Mouse (Mus musculus) embryonic fibroblast, embryonic 13.5 days (primary cell): ENCODE data around the gene Tap2. TPM values are rescaled to one million over a fixed set of nuclear protein-coding genes. Genes with fewer than 3 reads are reported as not detected.

Experiments
- H3K27ac ChIP-seq: 2 replicates; pipeline ENCODE4 v1.5.1; 2012; ENCODE audit warnings: low read length, control low read depth, inconsistent platforms; ENCODE audit not compliant: insufficient read depth
- H3K4me1 ChIP-seq: 2 replicates; pipeline ENCODE4 v1.6.1; 2011; ENCODE audit warnings: low read length; ENCODE audit not compliant: control insufficient read depth, insufficient read depth
- H3K4me3 ChIP-seq: 2 replicates; pipeline ENCODE4 v1.5.1; 2011; ENCODE audit warnings: mild to moderate bottlenecking, control low read depth, low read length; ENCODE audit not compliant: insufficient read depth
- CTCF ChIP-seq: IDR thresholded peaks from 2 replicates; pipeline ENCODE4 v1.5.1; 2011; ENCODE audit warnings: mild to moderate bottlenecking, control low read depth, low read length, moderate library complexity, borderline replicate concordance; ENCODE audit not compliant: insufficient read depth
- POLR2A ChIP-seq: IDR thresholded peaks from 2 replicates; pipeline ENCODE4 v1.6.1; 2011; ENCODE audit warnings: low read depth, mild to moderate bottlenecking, control low read depth, low read length, moderate library complexity
- polyA plus RNA-seq: library from polyadenylated mRNA; stranded (reverse); fragments of >200 nt; gene quantifications from 2 replicates; pipeline ENCODE4 v1.2.4, GENCODE M21; 2011; ENCODE audit warnings: low read depth; ENCODE audit not compliant: missing spikeins, insufficient read length

Tap2 gene
- polyA plus RNA-seq, 1 experiment: 25.6 TPM

DNA sequence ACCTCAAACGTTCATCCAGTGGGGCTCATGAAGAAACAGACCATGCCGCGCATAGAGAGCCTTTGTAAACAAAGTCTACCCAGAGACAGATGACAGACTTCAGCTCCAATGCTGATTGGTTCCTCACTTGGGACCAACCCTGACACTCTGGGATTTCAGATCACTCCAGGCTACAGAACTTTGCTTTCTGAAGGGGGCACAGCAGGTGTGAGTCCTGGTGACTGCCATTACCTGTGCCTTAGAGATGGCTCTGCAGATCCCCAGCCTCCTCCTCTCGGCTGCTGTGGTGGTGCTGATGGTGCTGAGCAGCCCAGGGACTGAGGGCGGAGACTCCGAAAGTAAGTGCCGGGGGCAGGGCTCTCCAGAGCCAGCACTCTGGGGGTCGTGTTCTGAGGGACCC is 59.7 kb downstream of the Tap2 start:
- no peak overlapping the region for H3K27ac ChIP-seq
- no peak for TF ChIP-seq POLR2A
- TF ChIP-seq CTCF: no peak
- H3K4me3 ChIP-seq: peak overlapping the region; percentile 36
- H3K4me1 ChIP-seq: no peaks in the 10 kb centered on the region

DNA sequence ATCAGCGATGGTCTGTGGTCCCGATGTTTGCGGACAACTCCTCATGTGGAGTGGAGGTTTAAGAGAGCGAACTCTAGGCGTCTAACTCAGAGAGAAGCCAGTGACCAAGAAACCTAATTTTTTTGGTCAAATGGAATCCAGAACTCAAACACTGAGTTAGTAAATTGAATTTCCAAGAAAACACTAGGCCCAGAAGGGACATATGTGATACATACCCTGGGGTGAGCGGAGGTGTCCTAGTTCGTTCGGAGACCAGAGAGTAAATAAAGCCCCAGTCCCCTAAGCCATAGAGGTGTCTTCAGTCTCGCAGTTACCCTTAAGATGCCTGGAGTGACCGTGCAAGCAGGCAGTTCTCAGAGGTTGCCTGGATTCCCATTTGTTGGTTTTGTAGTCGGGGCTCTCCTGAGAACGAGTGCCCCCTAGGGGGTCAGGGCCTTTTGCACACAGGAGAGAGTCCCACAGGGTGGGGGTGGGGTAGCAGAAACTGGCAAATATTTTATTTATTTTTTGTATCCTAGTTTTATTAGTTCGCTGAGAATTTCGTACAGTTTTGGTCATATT is 60.6 kb downstream of the Tap2 start:
- no peaks in the 10 kb centered on the region for H3K4me1 ChIP-seq
- TF ChIP-seq POLR2A (no peak), CTCF (no peak)
- no peak overlapping the region for H3K4me3 ChIP-seq
- H3K27ac ChIP-seq: no peak overlapping the region

DNA sequence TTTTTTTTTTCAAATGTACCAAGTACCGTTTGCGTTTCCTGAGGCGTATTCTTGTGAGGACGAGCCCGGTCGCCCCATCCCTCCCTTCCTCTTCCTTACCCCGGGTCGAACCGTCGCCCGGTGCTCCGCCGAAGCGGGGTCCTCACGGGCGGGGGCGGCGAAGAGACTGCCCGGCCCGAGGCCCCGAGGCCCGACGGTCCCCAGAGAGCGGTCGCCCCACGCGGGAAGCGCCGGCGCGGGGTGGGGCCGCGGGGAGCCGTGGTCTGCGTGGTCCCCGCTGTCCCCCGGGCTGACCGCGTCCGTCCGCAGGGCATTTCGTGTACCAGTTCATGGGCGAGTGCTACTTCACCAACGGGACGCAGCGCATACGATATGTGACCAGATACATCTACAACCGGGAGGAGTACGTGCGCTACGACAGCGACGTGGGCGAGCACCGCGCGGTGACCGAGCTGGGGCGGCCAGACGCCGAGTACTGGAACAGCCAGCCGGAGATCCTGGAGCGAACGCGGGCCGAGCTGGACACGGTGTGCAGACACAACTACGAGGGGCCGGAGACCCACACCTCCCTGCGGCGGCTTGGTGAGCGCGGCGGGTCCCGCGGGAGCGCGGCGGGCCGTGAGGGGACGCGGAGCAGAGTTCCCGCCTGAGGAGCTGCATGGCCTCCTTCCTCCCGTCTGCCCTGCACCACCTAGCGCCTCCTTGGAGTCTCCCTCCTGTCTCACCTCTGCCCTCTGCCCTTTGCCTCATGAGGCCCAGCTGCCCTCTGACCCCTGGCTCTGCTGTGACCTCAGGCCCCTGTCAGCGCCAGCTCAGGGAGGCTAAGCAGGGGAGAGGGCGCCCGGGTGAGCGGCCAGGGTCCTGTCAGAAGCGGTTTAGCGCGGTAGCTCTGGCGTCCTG is 61.4 kb downstream of the Tap2 start:
- TF ChIP-seq POLR2A (no peak), CTCF (no peak)
- H3K27ac ChIP-seq: no peak overlapping the region
- peak overlapping the region; percentile 32 for H3K4me3 ChIP-seq
- no peaks in the 10 kb centered on the region for H3K4me1 ChIP-seq

Other genes with a start within 250 kb of the Tap2 start
- gene Vps52, start 247.7 kb upstream of the Tap2 start, polyA plus RNA-seq: 34.0 and 35.7 TPM in 2 replicates
- 1,572 and 1,668 TPM in 2 replicates for gene Rps18, start 247.5 kb upstream of the Tap2 start, polyA plus RNA-seq
- gene H2-K1, start 203.2 kb upstream of the Tap2 start, polyA plus RNA-seq: 131 and 166 TPM in 2 replicates
- gene Ring1, start 178.8 kb upstream of the Tap2 start, polyA plus RNA-seq: 12.2 and 13.8 TPM in 2 replicates
- 16.7 and 16.9 TPM in 2 replicates for gene H2-Ke6, start 175.5 kb upstream of the Tap2 start, polyA plus RNA-seq
- 181 and 191 TPM in 2 replicates for gene Slc39a7, start 171.8 kb upstream of the Tap2 start, polyA plus RNA-seq
- gene Rxrb, start 171.7 kb upstream of the Tap2 start, polyA plus RNA-seq: 24.8 and 26.1 TPM in 2 replicates
- gene Col11a2, start 164.1 kb upstream of the Tap2 start, polyA plus RNA-seq: 0.37 and 0.45 TPM in 2 replicates
- gene H2-Oa, start 111.2 kb upstream of the Tap2 start, polyA plus RNA-seq: not detected in 2 replicates
- gene H2-DMa, start 84.0 kb upstream of the Tap2 start, polyA plus RNA-seq: 8.2 and 10.0 TPM in 2 replicates
- gene Brd2, start 80.9 kb upstream of the Tap2 start, polyA plus RNA-seq: 205 and 233 TPM in 2 replicates
- not detected in 2 replicates for gene H2-DMb2, start 60.2 kb upstream of the Tap2 start, polyA plus RNA-seq
- gene H2-DMb1, start 50.5 kb upstream of the Tap2 start, polyA plus RNA-seq: 2.2 and 2.4 TPM in 2 replicates
- gene Tap1, start 16.0 kb upstream of the Tap2 start, polyA plus RNA-seq: 17.8 TPM in 2 replicates
- 2.7 and 11.9 TPM in 2 replicates for gene Psmb9, start 15.8 kb upstream of the Tap2 start, polyA plus RNA-seq
- 16.1 and 18.8 TPM in 2 replicates for gene Psmb8, start 5.8 kb upstream of the Tap2 start, polyA plus RNA-seq
- gene H2-Ob, start 35.4 kb downstream of the Tap2 start, polyA plus RNA-seq: not detected in 2 replicates
- not detected in 2 replicates for gene H2-Ab1, start 54.2 kb downstream of the Tap2 start, polyA plus RNA-seq
- gene H2-Aa, start 84.3 kb downstream of the Tap2 start, polyA plus RNA-seq: not detected in 2 replicates
- not detected in 2 replicates for gene H2-Eb1, start 102.3 kb downstream of the Tap2 start, polyA plus RNA-seq
- gene H2-Eb2, start 122.1 kb downstream of the Tap2 start, polyA plus RNA-seq: not detected in 2 replicates
- not detected in 2 replicates for gene Btnl2, start 151.3 kb downstream of the Tap2 start, polyA plus RNA-seq
- gene Btnl1, start 173.6 kb downstream of the Tap2 start, polyA plus RNA-seq: not detected in 2 replicates
- not detected in 2 replicates for gene BC051142, start 195.3 kb downstream of the Tap2 start, polyA plus RNA-seq